ENCODE assay signal across 13 mouse cellular contexts in the genomic region with DNA sequence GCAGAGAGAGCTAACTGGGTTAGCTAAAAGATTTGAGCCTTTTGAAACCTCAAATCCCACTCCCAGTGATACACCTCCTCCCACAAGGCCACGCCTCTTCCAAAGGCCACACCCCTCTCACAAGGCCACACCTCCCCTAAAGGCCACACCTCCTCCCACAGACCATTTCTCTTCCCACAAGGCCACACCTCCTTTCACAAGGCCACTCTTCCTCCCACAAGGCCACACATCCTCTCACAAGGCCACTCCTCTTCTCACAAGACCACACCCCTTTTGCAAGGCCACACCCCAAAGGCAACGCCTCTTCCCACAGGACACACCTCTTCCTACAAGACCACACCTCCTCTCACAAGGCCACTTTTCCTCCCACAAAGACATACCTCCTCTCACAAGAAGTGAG. TPM values are rescaled to one million over a fixed set of nuclear protein-coding genes. Genes with fewer than 3 reads are reported as not detected.
DNase-seq lines count a peak whose midpoint lies in the region; ATAC-seq and TF ChIP-seq lines count a peak whose summit lies in the region.
"Had no signal": no experiment of that assay in that cellular context is flagged by ENCODE, and none has a peak within 500 bp of the region (broad histone marks: within the 10 kb centered on the region; RNA-seq: fewer than 3 reads in every experiment).

No protein-coding gene starts in this region.

- H3K4me3 ChIP-seq in left cerebral cortex, adult 2 months: no peak overlapping the region
- H3K4me3 ChIP-seq: embryonic facial prominence, embryonic 10.5 days; hindbrain, embryonic 13.5 days; neural tube, embryonic 15.5 days; stomach, embryonic 15.5 days had no signal

- ATAC-seq in activated CD4-positive, CD25-positive, alpha-beta regulatory T cell, adult 4 months: peak; percentile 62

- intact Hi-C loops in left cerebral cortex, adult 2 months (cut with DNase I): loop anchor here (5.0 kb wide), 1 partner anchor 70 kb away; a partner anchor contains a TSS
- intact Hi-C loops in left cerebral cortex, postnatal 36 days (cut with DNase I): loop anchor here (5.0 kb wide), 1 partner anchor 70 kb away; a partner anchor contains a TSS
- intact Hi-C loops in gastrocnemius, postnatal 14 days (cut with DNase I; ENCODE audit: low total_unique reads): loop anchor here (2.0 to 5.0 kb wide), 2 partner anchors 57 to 70 kb away; a partner anchor contains a TSS

- DNase-seq in kidney, adult 9 months: peak; percentile 22
- no peak for DNase-seq in kidney, postnatal 14 days
- DNase-seq in CD4-positive, CD25-positive, alpha-beta regulatory T cell, adult 2 months (ENCODE audit: low read depth, low spot score): peak; percentile 79
- peak; percentile 80 for DNase-seq in naive thymus-derived CD4-positive, alpha-beta T cell, adult 2 months (ENCODE audit: low read depth)
- DNase-seq in left cerebral cortex, adult 2 months (ENCODE audit: extremely low spot score in 1 of 2, low spot score in 2 of 2): no peak
- no peak for DNase-seq in left cerebral cortex, postnatal 36 days (ENCODE audit: low spot score in 2 of 2)
- DNase-seq in gastrocnemius, postnatal 14 days: no peak

- TF ChIP-seq CTCF in left cerebral cortex, adult 2 months (IDR thresholded peaks at IDR 0.05): no peak

- no peak overlapping the region for H3K27ac ChIP-seq in left cerebral cortex, adult 2 months
- H3K27ac ChIP-seq: embryonic facial prominence, embryonic 10.5 days; hindbrain, embryonic 13.5 days; neural tube, embryonic 15.5 days; stomach, embryonic 15.5 days had no signal

RNA-seq across cellular contexts. Expression of a gene that starts 28.9 kb away (rescaled TPM):
- polyA plus RNA-seq in activated CD4-positive, CD25-positive, alpha-beta regulatory T cell, adult 4 months (2017; shearing (Covaris generic)): 10 to 100 TPM in 1 of 2 experiments, 1 to 10 TPM in 1; 7.6 to 11.4 TPM
- 10 to 100 TPM; 85.3 TPM for total RNA-seq in left cerebral cortex, adult 2 months (2021)
- 10 to 100 TPM; 90.0 to 92.7 TPM for total RNA-seq in left cerebral cortex, postnatal 36 days (2021)
- not detected for total RNA-seq in gastrocnemius, postnatal 14 days (2021)
- total RNA-seq: gastrocnemius, adult 18-20 months had no signal

RNA-seq across cellular contexts. Expression of a gene that starts 34.2 kb away (rescaled TPM):
- 10 to 100 TPM; 45.6 to 48.2 TPM for polyA plus RNA-seq in activated CD4-positive, CD25-positive, alpha-beta regulatory T cell, adult 4 months (2017; shearing (Covaris generic))
- 10 to 100 TPM; 74.5 to 76.9 TPM for total RNA-seq in left cerebral cortex, adult 2 months (2021)
- 10 to 100 TPM; 67.3 to 71.3 TPM for total RNA-seq in left cerebral cortex, postnatal 36 days (2021)
- total RNA-seq in gastrocnemius, postnatal 14 days (2021): under 1 TPM; 0.66 to 0.76 TPM

RNA-seq across cellular contexts. Expression of a gene that starts 43.5 kb away (rescaled TPM):
- polyA plus RNA-seq in activated CD4-positive, CD25-positive, alpha-beta regulatory T cell, adult 4 months (2017; shearing (Covaris generic)): not detected
- under 1 TPM in 1 of 2 experiments, not detected in 1; 0.52 TPM for total RNA-seq in left cerebral cortex, adult 2 months (2021)
- total RNA-seq in left cerebral cortex, postnatal 36 days (2021): not detected
- total RNA-seq in gastrocnemius, postnatal 14 days (2021): not detected
- total RNA-seq: gastrocnemius, adult 18-20 months had no signal
- polyA plus RNA-seq: stomach, embryonic 15.5 days had no signal

Comparison
In these comparisons a context has a peak if more than half of its experiments do, and no peak if none do; other contexts are left out.
1. DNase-seq: peak in kidney, adult 9 months (single experiment), CD4-positive, CD25-positive, alpha-beta regulatory T cell, adult 2 months (single experiment) and naive thymus-derived CD4-positive, alpha-beta T cell, adult 2 months (single experiment); none in kidney, postnatal 14 days (single experiment), left cerebral cortex, adult 2 months (0 of 2), left cerebral cortex, postnatal 36 days (0 of 2) and gastrocnemius, postnatal 14 days (single experiment).
2. RNA of a gene that starts 28.9 kb away (total RNA-seq): 90.0 to 92.7 TPM in left cerebral cortex, postnatal 36 days and 85.3 TPM in left cerebral cortex, adult 2 months; not detected in gastrocnemius, postnatal 14 days; every median in the first group is over 10 times any median in the second.
3. RNA of a gene that starts 34.2 kb away (total RNA-seq): 74.5 to 76.9 TPM in left cerebral cortex, adult 2 months and 67.3 to 71.3 TPM in left cerebral cortex, postnatal 36 days; 0.66 to 0.76 TPM in gastrocnemius, postnatal 14 days; every median in the first group is over 10 times any median in the second.